Mouse (Mus musculus) testis, adult 2 months (tissue): ENCODE measurements at regions not wholly inside any gene's neighbourhood (a gene's known extent, or its start where the extent isn't known, plus 50 kb on each side); places are given as distances from the start of the nearest gene placed in this dataset.

ENCODE experiments used
- CTCF ChIP-seq: fragments of 200-500 bp; IDR thresholded peaks from 2 replicates; pipeline ENCODE4 v1.5.1; 2012; ENCODE audit warnings: low read depth, mild to moderate bottlenecking, inconsistent platforms, low read length, moderate library complexity; ENCODE audit not compliant: control insufficient read depth, insufficient read depth, insufficient replicate concordance
- POLR2A ChIP-seq: fragments of 200-500 bp; IDR thresholded peaks from 2 replicates; pipeline ENCODE4 v1.6.1; 2012; ENCODE audit warnings: low read depth, mild to moderate bottlenecking, inconsistent platforms, low read length, moderate library complexity; ENCODE audit not compliant: control insufficient read depth

DNA sequence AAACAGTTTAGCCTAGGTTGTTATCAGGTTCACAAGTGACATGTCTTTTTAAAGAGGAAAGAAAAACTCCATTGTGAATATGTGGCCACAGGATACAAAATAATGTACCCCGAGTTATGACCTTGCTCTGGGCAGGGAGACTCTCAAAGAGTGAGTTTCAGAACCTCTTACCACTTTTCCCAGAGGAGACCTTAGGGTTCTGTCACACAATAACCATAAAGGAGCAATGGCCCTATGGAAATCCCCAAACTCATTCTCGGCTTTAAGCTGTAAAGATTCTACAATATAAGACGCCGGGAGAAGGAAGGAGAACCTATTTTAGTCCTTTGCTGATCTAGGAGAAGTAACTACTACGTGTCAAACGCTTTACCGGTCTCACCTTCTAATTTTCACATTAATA, 85.1 kb upstream of the Pcdh8 start:
- TF ChIP-seq CTCF (no peak), POLR2A (no peak)
